Mouse (Mus musculus) layer of hippocampus, adult 11-12 months (tissue): ENCODE measurements around the gene Fgf12.

ENCODE experiments used
- DNase-seq: peaks from one replicate; pipeline ENCODE4 v3.0.0; 2022; ENCODE audit warnings: low spot score

Gene Fgf12

DNA sequence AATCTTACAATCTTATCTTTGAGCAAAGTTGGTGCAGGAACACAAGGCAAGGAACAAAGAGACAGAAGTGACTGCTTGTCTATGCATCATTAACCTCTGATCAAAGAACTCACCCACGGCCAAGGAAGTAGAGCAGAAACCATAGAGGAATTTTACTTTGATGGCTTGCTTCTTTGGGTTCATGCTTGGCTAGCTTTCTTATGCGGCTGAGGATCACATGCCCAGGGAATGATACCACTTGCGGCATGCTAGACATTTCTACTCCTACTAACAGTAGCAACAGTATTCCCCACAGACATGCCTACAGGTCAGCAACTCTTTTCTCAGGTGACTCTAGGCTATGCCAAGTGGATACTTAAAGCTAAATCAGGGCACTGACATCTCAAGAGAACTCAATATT, 429.3 kb downstream of the Fgf12 start:
- no peak for DNase-seq

DNA sequence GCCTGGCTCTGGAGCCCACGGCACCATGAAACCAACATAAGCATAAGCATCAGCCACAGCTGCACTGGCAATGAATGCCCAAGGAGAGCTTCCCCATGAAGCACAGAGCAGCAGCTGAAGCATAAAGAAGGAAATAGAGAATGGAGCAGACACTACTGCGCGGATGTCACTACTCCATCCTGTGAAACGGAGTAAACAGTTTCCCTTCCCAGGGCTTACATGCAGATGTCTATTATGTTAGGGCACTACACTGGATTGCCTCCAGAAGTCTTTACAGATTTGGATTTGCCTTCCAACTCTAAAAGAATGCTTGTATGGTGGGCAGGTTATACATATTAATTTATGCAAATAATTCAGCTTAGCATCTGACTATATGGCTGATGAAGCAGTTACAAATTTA, 441.2 kb downstream of the Fgf12 start:
- no peak for DNase-seq

DNA sequence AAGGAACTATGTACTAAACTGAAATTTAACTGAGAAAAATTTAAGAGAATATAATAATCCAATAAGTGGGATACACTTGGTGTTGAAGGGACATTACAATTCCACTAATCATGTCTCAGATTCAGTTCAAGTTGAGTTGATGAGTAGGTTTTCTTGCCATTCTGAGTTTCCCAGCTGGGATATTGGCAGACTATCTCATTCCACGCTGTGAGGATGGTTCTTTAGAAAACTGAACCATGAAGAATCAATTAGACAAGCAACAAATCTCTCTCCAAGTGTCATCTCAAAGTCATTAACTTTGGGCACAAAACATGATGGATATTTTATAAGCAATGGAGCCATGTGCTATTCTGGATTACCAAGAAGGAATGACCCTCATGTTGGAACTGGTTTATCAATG, 449.0 kb downstream of the Fgf12 start:
- no peak for DNase-seq

DNA sequence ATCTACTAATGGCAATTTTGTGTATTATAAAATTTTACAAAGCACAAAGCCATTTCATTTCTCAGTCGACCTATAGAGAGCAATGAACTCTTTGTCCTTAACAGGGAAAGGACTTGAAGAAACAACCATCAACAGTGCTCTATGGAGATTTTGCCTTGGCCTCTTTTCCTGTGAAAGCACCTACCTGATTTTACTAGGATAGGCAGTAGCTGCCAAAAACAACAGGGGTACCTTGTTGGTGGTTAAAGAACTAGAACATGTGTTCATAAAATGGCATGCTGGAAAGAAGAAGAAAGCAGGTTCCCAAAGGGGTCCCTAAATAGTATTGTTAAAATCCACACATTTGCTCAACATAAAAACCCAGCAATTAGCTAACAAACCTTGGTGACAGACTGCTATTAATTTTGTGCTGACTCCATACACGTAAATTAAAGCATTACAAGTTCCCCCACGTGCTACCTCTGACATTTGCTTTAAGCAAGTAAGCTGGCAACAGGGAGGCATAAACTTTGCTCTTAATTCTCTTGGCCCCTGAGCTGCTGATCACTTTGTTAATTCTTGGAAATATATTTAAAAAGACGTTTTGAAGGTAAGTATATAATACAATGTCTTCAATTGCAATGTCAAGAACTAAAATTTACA, 463.1 kb downstream of the Fgf12 start:
- DNase-seq: no peak

DNA sequence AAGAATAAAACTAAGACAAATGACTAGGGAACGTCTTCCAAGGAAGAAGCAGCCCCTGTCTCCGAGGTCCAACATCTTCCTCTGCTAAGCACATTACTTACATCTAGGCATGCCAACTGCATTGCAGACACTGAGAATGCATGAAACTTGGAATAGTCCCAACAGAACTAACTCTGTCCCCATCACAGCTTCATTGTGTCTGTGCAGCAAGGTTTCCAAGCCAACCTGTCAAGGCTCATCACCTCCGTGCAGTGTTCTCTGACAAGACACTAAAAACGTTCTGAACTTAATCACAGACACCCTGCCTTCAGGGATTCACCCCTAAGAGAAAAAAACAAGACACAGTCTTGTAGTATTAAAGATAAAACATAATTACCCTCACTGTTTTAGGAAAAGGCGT, 495.0 kb downstream of the Fgf12 start:
- no peak for DNase-seq

DNA sequence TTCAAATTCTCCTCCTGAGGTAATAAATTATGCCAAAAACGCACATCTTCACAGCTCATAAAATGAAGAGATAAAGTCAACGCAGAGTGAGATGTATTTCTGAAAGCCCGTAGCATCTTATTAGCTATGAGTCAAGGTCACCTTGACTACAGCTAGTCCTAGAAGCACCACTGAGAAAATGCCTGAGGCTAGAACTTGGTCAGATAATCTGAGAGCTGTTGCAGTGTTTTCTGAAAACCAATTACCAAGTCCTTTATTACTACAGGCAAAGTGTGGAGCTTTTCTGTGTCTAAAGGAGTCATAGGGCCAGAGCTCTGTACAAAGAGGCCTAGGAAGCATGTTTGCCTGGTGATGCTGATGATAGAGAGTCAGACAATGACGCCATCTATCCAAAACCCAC, 498.6 kb downstream of the Fgf12 start:
- no peak for DNase-seq

DNA sequence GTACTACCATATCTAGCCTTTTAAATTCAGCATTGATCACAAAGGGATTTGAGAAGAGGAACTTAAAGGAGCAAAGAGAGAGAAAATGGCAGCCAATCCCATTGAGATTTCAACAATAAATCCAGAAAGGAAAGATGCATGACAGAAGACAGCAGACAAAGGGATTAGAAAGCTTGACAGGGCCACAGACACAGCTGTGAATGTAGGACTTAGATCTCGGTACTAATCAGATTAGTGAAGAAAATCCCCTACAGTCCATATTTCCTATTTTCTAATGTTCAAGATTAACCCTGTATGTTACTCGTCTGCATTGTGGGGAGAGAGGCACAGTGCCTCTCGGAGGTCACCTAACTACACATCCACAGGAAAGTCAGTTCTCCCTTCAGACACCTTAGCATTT, 500.9 kb downstream of the Fgf12 start:
- no peak for DNase-seq

DNA sequence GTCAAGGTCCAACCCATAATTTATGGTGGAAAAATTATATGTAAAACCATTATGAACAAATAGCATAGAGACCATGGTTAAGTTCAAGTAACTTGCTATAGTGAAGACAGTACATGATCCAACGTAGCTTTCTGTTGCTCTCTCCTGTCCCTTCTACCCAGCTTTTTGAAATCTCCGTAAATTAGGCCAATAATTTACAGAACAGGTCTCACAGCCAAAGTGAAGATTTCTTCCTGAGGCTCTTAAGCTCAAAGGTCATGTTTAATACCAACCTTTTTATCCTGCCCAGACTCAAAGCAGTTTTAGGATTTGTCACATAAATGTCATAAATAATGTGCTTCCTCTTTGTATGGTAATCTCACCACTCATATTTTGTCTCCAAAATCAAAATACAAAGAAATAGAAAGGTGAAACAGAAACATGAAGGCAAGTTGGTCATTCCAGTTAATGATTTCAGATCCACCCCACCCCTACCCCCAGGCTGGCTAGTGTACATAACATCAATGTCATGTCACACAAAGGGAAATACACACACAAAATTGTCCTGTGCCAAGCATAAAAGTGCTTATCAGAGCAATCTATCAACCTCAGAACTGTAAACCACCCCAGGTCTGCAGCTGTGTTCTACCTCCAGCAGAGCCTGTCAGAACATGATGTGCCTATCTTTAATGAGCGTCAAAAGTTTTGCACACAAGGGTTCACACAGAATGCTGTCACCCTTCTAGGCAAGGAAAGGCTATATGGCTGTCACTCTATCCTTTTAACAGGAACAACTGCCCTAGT, 509.8 kb downstream of the Fgf12 start:
- DNase-seq: no peak

DNA sequence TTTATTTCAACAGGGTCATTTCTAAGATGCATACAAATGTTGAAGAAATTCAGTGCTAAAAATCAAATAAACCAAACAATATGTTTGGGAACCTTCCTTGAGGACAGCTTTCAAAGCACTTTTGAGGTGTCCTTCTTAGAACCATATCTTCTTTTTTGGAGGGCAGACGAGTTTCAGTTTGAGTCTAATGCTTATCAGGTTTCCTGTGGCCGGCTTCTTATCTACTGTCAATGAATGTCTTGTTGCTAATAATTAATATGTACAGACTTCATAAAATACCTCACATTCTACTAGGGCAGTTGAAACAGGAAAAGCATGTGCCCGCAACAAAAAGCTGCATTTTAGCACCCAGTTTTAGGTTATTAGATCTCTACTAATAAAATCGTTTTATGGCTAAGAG, 513.5 kb downstream of the Fgf12 start:
- no peak for DNase-seq

DNA sequence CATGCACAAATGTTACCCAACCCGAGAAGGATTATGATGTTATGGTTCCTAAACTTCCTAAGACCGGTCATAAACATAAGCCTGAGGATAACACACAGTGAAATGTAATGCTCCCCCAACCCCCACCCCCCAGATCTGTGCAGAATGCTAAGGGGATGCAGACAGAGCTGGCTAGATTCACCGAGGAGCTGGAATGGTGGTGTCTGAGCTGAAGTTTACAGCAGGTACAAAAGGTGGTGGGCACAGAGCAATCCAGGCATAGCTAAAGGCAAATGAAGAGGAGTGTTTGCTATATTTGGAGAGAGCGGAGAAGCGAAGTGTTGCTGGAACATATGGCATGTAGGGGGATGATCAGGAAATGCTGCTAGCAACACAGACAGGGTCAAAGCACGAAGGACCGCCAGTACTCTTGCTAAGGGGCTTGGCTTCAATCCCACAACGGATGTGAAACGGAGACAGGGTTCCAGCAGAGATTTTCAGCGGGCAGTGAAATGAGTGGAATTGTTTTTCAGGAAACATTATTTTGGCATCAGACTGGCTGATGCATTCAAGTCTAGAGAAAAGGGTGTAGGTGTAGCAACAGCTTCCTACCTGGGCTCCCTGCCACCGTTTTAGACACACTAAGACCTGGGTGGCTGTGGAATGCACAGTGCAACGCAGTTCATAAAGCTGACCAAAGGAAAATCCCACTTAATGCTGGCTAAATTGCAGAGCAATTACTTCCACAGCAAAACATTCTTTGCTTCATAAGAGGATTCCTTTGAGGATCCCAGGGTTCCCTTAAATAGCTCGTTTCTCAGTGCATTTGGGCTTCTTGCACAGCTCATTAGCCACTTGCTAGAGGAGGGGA, 514.6 kb downstream of the Fgf12 start:
- DNase-seq: peak; percentile 38

DNA sequence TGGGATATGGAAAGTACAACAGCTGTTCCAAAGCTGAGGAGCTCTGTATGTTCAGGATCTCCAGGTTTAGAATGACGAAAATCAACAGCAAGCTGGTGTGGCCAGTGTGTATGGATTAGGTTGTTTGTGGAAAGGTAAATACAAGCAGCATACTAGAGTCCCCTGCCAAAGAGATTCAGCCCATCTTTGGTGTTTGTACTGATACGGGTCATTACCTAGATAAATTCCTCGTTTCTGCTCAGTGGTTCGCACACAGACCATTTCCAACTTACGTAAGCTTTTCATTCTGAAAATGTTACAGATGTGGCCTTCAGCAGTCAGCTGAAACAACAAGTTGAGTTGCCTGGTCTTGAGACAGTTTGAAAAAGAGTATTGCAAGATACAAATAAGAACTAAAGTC, 536.9 kb downstream of the Fgf12 start:
- DNase-seq: no peak

DNA sequence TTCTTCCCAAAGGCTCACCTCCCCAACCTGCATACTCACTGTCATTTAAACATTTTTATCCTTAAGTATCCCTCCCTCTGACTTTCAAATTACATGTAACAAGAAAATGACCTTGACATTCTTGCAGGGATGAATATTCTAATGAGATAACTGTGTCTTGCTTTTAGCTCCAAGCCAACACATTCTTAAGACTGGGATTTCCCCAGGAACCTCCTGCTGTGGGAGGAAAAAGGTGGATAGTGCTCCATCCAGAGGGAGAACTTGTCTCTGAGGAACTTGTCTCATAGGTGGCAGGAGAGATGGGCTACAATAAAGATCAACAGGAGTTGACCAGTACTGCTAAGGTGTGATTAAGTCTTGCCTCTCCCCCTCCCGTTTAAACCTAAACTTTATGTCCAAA, 540.5 kb downstream of the Fgf12 start:
- DNase-seq: no peak

DNA sequence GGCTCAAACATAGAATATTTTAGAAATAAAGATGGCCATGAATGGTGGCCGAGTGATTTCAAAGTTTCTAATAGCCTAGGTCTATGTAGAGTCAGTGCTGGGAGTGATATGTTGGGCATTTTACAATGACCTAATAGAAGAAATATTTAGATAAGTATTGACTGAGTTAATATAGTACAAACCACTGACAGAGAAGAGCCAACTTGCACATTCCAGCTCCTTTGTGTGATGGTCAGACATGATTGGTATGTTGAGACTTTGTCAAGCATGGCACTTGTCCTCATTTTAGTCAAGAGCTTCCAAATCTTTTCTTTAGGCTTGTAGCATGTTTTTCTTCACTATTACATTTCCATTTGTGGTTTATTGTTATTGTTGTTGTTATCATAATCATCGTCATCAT, 596.4 kb downstream of the Fgf12 start:
- DNase-seq: no peak

DNA sequence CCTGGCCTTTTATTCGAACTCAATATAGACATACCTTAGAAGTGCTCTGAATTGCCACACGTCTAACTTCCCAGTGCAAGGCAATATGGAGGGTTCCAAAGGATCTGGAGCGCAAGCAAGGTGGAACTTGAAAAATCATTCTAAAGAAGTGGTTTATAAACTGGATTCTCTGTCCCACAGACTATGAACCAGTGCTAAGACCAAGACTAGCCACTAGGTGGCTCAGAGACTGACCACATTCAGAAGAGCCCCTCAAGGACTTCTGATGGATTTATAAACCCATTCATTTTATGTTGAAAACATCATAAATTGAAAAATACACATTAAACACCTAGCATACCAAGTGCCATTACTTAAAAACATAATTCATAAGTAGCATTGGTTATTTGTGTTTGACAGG, 611.9 kb downstream of the Fgf12 start:
- no peak for DNase-seq

DNA sequence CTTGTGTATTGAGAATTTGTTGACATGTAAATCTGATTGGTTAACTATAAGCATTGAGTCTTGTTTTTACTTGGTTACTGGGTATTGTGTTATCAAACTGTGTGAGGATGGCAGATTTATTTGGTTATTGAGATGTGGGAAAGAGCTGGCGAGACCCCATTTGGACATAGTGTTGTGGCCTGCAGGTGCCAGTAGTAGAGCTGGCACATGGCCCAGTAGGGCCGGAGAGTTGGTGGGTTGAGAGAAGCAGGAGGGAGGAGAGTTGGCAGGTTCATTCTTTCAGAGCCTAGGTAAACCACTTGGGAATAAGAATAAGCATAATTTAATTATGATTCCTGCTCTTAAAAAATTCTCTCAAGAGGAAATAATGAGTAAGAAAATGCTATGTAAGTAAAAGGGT, 625.9 kb downstream of the Fgf12 start:
- no peak for DNase-seq
